Mouse (Mus musculus) cerebellum, adult 9-11 months (tissue): Measurements from ENCODE around the gene Ltbp3.
A peak's percentile ranks its signal among the peaks of the same experiment; 100 is the strongest.

ENCODE experiments used
- DNase-seq: peaks from one replicate; pipeline ENCODE4 v3.0.0; 2022

The Ltbp3 gene

GRCm38 (mm10) chr19:5740320-5741317, at the start of gene Ltbp3:
TSS of gene Ltbp3 (plus strand) at chr19:5740904.
- DNase-seq: peak; percentile 85

DNA sequence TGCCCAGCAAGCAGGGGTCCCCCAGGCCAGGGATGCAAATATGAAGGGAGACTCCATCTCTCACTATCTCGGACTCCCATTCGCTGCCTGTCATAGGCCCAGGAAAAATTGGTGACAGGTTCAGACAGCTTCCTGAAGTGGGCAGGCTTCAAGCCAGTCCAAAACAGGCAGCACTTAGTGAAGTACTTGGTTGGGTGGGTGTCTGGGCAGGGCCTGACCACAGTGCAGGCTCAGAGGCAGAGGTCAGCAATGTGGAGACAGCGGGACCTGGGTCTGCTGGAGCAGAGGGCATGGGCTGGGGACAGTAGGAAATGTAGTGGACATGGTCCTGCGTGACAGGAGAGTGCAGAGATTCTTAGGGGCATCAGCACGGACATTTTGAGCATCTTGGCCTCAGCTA, 49.1 kb upstream of the Ltbp3 start:
- DNase-seq: no peak

DNA sequence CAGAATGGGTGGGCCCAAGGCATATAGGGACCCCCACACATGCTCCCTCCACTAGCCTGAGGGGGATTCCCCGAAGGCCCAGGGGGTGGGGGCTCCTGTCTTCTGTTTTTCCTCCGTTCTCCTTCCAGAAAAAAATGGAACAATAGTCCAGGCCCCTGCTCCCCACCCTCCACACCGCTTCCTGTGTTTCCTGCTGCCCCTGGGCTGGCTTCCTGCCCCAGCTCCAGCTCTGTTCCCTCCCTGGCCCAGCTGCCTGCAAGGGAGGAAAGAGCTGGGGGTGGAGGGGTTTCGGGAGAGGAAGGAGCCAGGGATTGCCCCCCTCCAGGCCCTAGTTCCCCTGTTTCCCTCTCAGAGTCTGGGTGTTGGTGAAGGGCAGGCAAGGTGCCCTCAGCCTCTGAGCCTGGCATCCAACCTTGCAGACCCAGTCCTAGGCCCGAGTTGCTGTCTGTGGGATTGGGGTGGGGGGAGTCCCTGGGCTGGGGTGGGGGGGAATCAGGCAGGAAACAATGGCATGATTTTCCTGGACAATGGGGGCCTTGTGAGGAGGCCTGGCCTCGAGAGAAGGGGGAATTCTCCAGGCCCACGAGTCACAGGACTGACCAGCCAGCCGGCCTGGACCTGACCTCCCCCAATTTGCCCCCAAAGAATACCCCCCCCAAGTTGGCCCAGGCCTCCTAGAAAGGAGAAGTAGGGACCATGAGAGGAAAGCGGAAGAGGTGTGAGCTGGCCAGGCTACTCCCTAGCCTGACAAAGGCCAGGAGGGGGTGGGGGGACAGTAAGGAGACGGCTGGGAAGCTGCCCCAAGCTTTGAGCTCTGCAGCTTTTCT, 48.4 kb upstream of the Ltbp3 start:
- DNase-seq: peak; percentile 48

- no peak for DNase-seq
Observed at GRCm38 (mm10) chr19:5692913-5693396, 47.7 kb upstream of the Ltbp3 start.

DNA sequence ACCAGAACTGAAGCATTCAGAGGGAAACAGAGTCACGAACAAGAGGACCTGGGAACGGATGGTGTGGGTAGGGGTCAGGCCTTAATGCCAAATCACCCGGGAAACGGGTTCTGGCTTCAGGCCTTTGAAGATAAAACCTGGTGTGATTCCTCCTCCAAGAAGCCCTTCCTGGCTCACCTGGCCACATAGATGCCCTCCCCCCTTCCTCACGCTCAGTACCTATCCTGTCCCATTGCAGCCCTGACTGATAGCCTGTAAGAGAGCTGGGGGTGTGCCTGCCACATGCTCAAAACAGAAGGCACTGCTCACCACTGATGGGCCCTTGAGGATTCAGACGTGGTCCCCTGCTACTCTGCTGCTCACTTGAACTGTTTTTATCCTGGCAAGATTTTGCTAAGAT, 46.9 kb upstream of the Ltbp3 start:
- DNase-seq: no peak

GRCm38 (mm10) chr19:5695849-5696462, 44.7 kb upstream of the Ltbp3 start:
- DNase-seq: no peak

- DNase-seq: no peak
Observed at GRCm38 (mm10) chr19:5704163-5704800, 36.4 kb upstream of the Ltbp3 start, which contains the start of gene Kcnk7. TSS of gene Kcnk7 (plus strand) at chr19:5704367.

DNA sequence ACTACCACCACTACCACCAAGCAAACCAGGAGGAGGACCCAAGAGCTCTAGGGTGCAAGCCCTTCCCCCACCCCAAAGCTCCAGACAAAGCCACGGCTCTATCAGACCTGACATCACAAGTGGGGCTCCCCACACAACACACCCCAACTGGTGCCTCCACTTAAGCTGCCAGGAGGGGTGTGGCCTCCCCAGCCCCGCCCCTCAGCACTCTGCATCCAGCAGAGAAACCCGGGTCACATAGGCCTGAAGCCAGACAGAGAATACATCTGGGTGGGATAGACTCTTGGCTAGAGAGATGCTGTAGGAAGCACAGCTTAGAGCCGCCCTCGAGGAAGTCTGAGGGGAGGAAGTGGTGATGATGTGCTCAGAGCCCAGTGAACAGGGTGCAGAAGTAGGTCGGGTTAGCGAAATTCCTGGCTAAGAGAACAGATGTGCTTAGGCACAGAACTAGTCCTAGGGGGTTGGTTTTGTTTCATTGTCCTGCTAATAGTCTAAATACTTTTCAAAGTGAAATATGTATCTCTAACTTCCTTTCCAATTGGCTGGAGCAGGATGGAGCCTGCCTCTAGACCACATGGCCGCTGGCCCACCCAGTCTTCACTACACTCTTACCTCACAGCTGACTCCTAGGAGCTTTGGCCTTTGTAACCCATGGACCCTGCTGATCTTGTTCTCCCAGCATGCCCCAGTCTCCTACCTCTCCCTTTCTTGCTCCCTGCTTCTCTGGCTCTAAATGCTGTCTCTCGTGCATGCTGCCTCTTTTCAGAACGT, 35.7 kb upstream of the Ltbp3 start:
- DNase-seq: no peak

DNA sequence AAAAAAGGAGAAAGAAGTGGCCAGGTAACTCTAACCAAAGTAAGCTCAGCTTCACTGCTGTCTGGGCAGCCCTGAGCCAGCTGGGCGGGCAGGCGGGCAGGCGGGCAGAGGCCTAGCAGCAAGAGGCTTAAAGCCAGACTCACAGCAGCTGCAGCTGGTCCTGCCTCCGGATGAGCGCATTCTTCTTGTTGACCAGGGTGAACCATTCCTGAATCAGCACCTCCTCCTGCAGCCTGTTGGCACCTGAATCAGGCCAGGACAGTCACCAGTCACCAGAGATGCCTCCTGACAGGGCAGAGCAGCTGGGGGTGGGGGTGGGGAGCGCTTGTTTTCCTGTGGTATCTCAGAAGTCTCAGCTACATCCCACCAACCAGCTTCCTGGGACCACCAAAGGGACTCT, 30.6 kb upstream of the Ltbp3 start:
- no peak for DNase-seq

DNA sequence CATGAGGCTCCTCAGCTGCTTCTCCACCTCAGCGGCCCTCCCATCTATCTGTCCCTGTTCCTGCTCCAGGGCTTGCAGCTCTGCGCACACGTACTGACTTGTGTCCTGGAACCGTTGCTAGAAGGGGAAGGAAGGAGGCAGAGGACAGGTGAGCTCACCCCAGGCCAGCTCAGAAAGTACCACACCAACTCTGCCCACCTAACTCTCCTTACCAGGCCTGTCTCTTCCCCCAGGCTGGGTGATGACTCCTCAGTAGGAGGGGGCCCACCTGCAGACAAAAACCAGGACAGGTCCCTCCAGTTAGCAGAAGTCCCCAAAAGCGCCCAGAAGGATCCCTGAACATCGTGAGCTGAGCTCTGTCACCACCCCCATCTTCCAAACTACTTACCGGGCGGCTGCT, 30.1 kb upstream of the Ltbp3 start:
- no peak for DNase-seq

- DNase-seq: peak; percentile 74
Observed at GRCm38 (mm10) chr19:5711218-5711617, 29.5 kb upstream of the Ltbp3 start.

GRCm38 (mm10) chr19:5711907-5712460, 28.7 kb upstream of the Ltbp3 start:
- DNase-seq: no peak

GRCm38 (mm10) chr19:5713255-5713654, 27.4 kb upstream of the Ltbp3 start:
- no peak for DNase-seq

DNA sequence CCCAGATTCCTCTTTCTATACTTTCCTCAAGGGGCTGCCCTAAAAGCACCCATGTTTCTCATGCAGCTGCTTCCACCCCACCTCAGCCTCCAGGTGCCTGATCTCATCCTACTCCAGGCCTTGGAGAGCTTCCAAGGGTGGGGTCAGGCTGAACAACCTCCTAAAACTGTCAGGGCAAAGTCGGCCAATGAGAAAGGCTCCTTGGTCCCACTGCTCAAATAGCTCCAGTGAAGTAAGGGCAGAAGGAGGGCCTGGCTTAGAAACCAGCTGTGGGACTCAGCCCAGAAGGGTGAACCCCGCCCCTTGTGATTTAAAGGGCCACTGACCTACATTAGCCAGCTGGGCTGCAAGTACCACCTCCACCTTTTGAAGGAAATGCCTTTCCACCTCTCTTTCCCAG, 27.0 kb upstream of the Ltbp3 start:
- no peak for DNase-seq

DNA sequence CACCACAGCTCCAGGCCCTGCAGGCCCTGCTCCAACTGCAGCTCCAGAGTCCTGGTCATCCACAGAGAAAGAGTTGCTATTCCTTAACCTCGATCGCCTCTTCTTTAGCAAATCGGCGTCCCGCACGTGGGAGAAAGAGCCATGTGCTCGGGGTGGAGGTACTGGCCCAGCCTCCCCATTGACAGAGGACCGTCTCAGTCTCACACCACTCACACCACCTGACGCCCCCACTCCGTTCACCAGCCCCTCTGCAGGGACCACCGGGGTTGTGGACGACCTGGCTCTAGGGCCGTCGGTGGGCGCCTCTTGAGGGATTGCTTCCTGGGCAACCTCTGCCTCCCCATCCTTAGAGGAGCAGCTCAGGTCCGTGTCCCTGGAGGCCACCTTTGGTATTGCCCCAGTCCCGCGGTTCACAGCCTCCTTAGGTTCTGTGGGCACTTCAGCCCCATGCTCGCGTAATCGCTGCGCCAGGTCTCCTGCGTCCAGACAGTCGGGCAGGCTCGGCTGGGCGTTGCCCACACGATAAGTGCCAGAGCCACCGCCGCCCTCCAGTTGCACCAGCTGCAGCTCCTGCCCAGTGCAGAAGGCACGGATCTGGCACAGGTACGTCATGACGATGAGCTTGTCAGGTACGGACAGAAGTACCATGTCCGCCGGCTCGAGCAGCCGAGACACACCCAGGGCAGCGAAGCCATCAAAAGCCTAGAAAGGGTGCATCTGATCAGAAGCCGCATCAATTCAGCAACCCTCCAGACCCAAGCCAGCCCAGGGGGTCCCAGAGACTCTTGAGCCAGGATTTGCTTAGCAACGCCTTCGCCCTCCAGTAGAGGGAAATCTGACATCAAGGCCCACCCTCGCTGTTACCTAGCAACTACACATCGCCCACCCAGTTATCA, 24.7 kb upstream of the Ltbp3 start:
- peak; percentile 56 for DNase-seq

GRCm38 (mm10) chr19:5716955-5717354, 23.7 kb upstream of the Ltbp3 start:
- DNase-seq: no peak

DNA sequence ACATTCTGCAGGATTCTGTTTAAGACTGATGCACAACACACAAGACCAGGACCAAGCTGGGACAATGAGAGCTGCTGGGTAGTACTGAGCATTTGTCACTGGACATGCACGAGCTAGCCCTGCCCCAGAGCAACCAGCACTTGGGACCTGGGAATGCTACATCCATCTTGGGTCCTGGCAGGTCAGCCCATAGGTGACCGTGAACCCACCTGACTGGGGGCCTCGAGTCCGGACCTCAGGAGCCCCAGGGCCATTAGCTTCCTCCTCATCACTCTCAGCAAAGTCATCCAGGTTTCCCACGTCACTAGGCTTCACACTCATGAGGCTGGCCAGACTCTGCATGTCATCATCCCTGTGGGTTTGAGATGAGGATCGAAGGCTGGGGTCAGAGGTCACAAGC, 19.5 kb upstream of the Ltbp3 start:
- DNase-seq: no peak

DNA sequence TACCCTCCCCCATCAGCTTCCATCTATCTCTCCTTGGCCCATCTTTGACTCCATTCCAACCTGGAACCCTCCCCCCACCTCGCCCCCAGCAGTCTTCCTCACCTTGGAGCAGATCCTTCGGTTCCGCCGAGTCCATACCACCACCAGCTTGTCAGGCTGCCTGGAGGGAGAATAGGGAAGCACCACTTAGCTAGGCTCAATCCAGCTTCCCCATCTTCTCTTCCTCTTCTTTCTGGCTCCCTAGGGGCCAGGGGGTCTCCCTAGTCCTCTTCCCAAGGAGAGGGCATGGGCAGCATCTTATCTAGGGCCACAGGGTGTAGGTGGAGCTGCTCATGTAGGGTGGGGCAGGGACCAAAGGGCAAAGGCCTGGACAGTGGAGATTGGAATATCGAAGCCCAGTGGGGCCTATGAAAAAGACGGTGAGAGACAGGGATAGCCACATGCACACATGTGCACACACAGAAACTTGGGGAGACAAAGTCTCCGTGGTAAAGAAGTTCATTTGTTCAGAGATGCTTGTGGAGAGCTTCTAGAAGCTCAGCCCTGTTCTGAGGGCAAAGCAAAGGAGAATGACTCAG, 17.8 kb upstream of the Ltbp3 start:
- DNase-seq: no peak

DNA sequence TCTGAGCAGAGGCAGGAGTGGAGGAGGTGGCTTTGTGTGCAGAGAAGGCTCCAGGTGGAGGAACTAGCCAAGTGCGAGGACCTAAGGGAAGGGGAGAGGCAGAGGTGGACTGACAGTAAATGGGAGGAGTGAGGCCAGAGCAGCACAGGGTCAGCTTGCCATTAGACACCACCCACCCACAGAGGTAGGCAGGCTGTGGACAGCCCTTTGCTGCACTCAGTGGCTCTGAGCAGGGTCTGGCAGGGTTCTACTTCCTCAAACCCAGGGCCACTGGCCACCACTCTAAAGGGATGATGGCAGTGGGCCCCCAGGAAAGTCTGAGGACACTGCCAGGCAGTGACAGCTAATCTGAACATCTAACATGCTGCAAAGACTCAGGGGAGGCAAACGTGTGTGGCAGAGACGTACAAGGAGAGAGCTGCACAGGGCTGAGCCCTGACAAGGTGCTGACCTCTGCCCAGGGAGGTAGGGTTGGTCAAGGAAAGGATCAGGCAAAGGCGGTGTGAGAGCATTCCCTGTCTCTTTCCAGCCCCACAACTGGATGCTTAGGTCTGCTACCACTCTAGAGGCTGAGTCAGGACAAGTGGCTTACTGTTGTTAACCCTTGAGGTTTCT, 16.7 kb upstream of the Ltbp3 start:
- DNase-seq: no peak

GRCm38 (mm10) chr19:5724549-5724941, 16.2 kb upstream of the Ltbp3 start:
- no peak for DNase-seq
